Mouse (Mus musculus): ENCODE measurements around the gene Rgl1. TPM values are rescaled to one million over a fixed set of nuclear protein-coding genes. Genes with fewer than 3 reads are reported as not detected.
"Not testable (repeated sequence)": the region's sequence is repeated elsewhere in the genome, so short reads cannot be mapped to it uniquely, and the experiment has no call there.

Rgl1 gene
- polyA plus RNA-seq, 1 experiment from 2014 or later: 11.8 TPM

- 67% methylated on average over 8 of the region's 8 CpGs for WGBS (ENCODE audit: insufficient replicate concordance)
These were observed 30.6 kb upstream of the Rgl1 start for GRCm38 (mm10) chr1:152796683-152797263.

GRCm38 (mm10) chr1:152795688-152796255, 29.6 kb upstream of the Rgl1 start:
- H3K4me2 ChIP-seq: no peak overlapping the region
- no peak overlapping the region for H3K27ac ChIP-seq
- no peak overlapping the region for H3K4me3 ChIP-seq (replicated peaks)
- H3K9me3 ChIP-seq (replicated peaks): no peaks in the 10 kb centered on the region
- WGBS (ENCODE audit: insufficient replicate concordance): 30% methylated on average over 8 of the region's 8 CpGs
- DNase-seq: no peak
- peak; percentile 40; the same call in 1 of the 2 replicates for ATAC-seq (ENCODE audit: low read depth)
- H3K4me1 ChIP-seq (replicated peaks): peaks cover 23% of the 10 kb centered on the region
- no peak overlapping the region; the same call in 1 of the 2 replicates for H3K9ac ChIP-seq
- no peaks in the 10 kb centered on the region for H3K27me3 ChIP-seq
- no peaks in the 10 kb centered on the region for H3K36me3 ChIP-seq

More at GRCm38 (mm10) chr1:152796683-152797263, 30.6 kb upstream of the Rgl1 start:
- Histone ChIP-seq H3K27me3 (no peaks in the 10 kb centered on the region), H3K4me3 (replicated peaks) (no peak overlapping the region), H3K36me3 (no peaks in the 10 kb centered on the region), H3K27ac (no peak overlapping the region), H3K9me3 (replicated peaks) (no peaks in the 10 kb centered on the region), H3K9ac (no peak overlapping the region), H3K4me1 (replicated peaks) (peaks cover 18% of the 10 kb centered on the region), H3K4me2 (no peak overlapping the region)
- no peak for DNase-seq
- no peak for ATAC-seq (ENCODE audit: low read depth)

- Histone ChIP-seq H3K9me3 (replicated peaks) (no peaks in the 10 kb centered on the region), H3K36me3 (no peaks in the 10 kb centered on the region), H3K27ac (no peak overlapping the region), H3K4me2 (no peak overlapping the region), H3K4me3 (replicated peaks) (no peak overlapping the region), H3K27me3 (no peaks in the 10 kb centered on the region), H3K4me1 (replicated peaks) (peaks cover 24% of the 10 kb centered on the region), H3K9ac (no peak overlapping the region)
- 70% methylated on average over 6 of the region's 6 CpGs for WGBS (ENCODE audit: insufficient replicate concordance)
- no peak for DNase-seq
- no peak for ATAC-seq (ENCODE audit: low read depth)
These were observed 27.5 kb upstream of the Rgl1 start for GRCm38 (mm10) chr1:152793495-152794130.

- DNase-seq: no peak
- H3K4me1 ChIP-seq (replicated peaks): peaks cover 27% of the 10 kb centered on the region
- 69% methylated on average over 12 of the region's 12 CpGs for WGBS (ENCODE audit: insufficient replicate concordance)
- no peak overlapping the region for H3K4me2 ChIP-seq
- H3K9me3 ChIP-seq (replicated peaks): no peaks in the 10 kb centered on the region
- H3K4me3 ChIP-seq (replicated peaks): no peak overlapping the region
- H3K36me3 ChIP-seq: no peaks in the 10 kb centered on the region
- H3K27ac ChIP-seq: no peak overlapping the region
- ATAC-seq (ENCODE audit: low read depth): no peak
- H3K27me3 ChIP-seq: no peaks in the 10 kb centered on the region
- no peak overlapping the region for H3K9ac ChIP-seq
These were observed 26.8 kb upstream of the Rgl1 start for GRCm38 (mm10) chr1:152792736-152793494.

- ATAC-seq (ENCODE audit: low read depth): no peak
- H3K36me3 ChIP-seq: no peaks in the 10 kb centered on the region
- no peaks in the 10 kb centered on the region for H3K9me3 ChIP-seq (replicated peaks)
- no peak overlapping the region for H3K27ac ChIP-seq
- H3K4me2 ChIP-seq: no peak overlapping the region
- peaks cover 22% of the 10 kb centered on the region for H3K4me1 ChIP-seq (replicated peaks)
- WGBS (ENCODE audit: insufficient replicate concordance): 48% methylated on average over 4 of the region's 4 CpGs
- DNase-seq: no peak
- H3K9ac ChIP-seq: no peak overlapping the region
- no peak overlapping the region for H3K4me3 ChIP-seq (replicated peaks)
- H3K27me3 ChIP-seq: no peaks in the 10 kb centered on the region
These were observed 25.1 kb upstream of the Rgl1 start for GRCm38 (mm10) chr1:152791269-152791668.

GRCm38 (mm10) chr1:152790821-152791220, 24.7 kb upstream of the Rgl1 start:
- H3K4me3 ChIP-seq (replicated peaks): no peak overlapping the region
- no peak overlapping the region for H3K4me2 ChIP-seq
- ATAC-seq (ENCODE audit: low read depth) (no peak; the same call in 1 of the 2 replicates), DNase-seq (no peak)
- no peak overlapping the region for H3K27ac ChIP-seq
- no peaks in the 10 kb centered on the region for H3K9me3 ChIP-seq (replicated peaks)
- 5% methylated on average over 6 of the region's 6 CpGs for WGBS (ENCODE audit: insufficient replicate concordance)
- H3K4me1 ChIP-seq (replicated peaks): peaks cover 18% of the 10 kb centered on the region
- no peaks in the 10 kb centered on the region for H3K36me3 ChIP-seq
- H3K9ac ChIP-seq: no peak overlapping the region
- H3K27me3 ChIP-seq: no peaks in the 10 kb centered on the region

GRCm38 (mm10) chr1:152790254-152790653, 24.1 kb upstream of the Rgl1 start:
- 14% methylated on average over 12 of the region's 12 CpGs for WGBS (ENCODE audit: insufficient replicate concordance)
- Histone ChIP-seq H3K27me3 (no peaks in the 10 kb centered on the region), H3K27ac (no peak overlapping the region), H3K4me1 (replicated peaks) (peaks cover 12% of the 10 kb centered on the region), H3K9ac (no peak overlapping the region), H3K36me3 (no peaks in the 10 kb centered on the region), H3K4me2 (0 out of 2 replicates have a peak overlapping the region, but pooled peaks have one; percentile 20), H3K4me3 (replicated peaks) (no peak overlapping the region), H3K9me3 (replicated peaks) (no peaks in the 10 kb centered on the region)
- ATAC-seq (ENCODE audit: low read depth) (peak; percentile 69), DNase-seq (peak; percentile 32)

GRCm38 (mm10) chr1:152788121-152788660, 22.0 kb upstream of the Rgl1 start:
- Histone ChIP-seq H3K36me3 (no peaks in the 10 kb centered on the region), H3K9ac (no peak overlapping the region), H3K27ac (no peak overlapping the region), H3K27me3 (no peaks in the 10 kb centered on the region), H3K4me2 (no peak overlapping the region), H3K4me3 (replicated peaks) (no peak overlapping the region), H3K4me1 (replicated peaks) (peaks cover 10% of the 10 kb centered on the region), H3K9me3 (replicated peaks) (no peaks in the 10 kb centered on the region)
- 48% methylated on average over 4 of the region's 4 CpGs for WGBS (ENCODE audit: insufficient replicate concordance)
- ATAC-seq (ENCODE audit: low read depth) (0 out of 2 replicates have a peak, but pooled peaks have one; percentile 15), DNase-seq (no peak)

- Histone ChIP-seq H3K36me3 (no peaks in the 10 kb centered on the region), H3K4me3 (replicated peaks) (no peak overlapping the region), H3K9ac (no peak overlapping the region), H3K9me3 (replicated peaks) (no peaks in the 10 kb centered on the region), H3K27ac (no peak overlapping the region), H3K4me2 (no peak overlapping the region), H3K4me1 (replicated peaks) (peaks cover 10% of the 10 kb centered on the region), H3K27me3 (no peaks in the 10 kb centered on the region)
- DNase-seq (no peak), ATAC-seq (ENCODE audit: low read depth) (no peak)
- WGBS (ENCODE audit: insufficient replicate concordance): 55% methylated on average over 4 of the region's 4 CpGs
These were observed 20.8 kb upstream of the Rgl1 start for GRCm38 (mm10) chr1:152786953-152787352.

- H3K27me3 ChIP-seq; H3K27ac ChIP-seq; H3K36me3 ChIP-seq; ATAC-seq (ENCODE audit: low read depth); DNase-seq; H3K9ac ChIP-seq; H3K9me3 ChIP-seq (replicated peaks); H3K4me1 ChIP-seq (replicated peaks); H3K4me2 ChIP-seq; H3K4me3 ChIP-seq (replicated peaks): not testable (repeated sequence)
- WGBS (ENCODE audit: insufficient replicate concordance): 56% methylated on average over 3 of the region's 3 CpGs
These were observed 19.3 kb upstream of the Rgl1 start for GRCm38 (mm10) chr1:152785446-152785845.

- H3K36me3 ChIP-seq: no peaks in the 10 kb centered on the region
These were observed 18.5 kb upstream of the Rgl1 start for GRCm38 (mm10) chr1:152784620-152785019.

More at GRCm38 (mm10) chr1:152784620-152785019, 18.5 kb upstream of the Rgl1 start:
- H3K9me3 ChIP-seq (replicated peaks): no peaks in the 10 kb centered on the region
- no peak for ATAC-seq (ENCODE audit: low read depth)
- H3K4me1 ChIP-seq (replicated peaks): 0 out of 2 replicates have a peak, but pooled peaks cover 3% of the 10 kb centered on the region
- H3K4me2 ChIP-seq: no peak overlapping the region
- DNase-seq: no peak
- no peak overlapping the region for H3K4me3 ChIP-seq (replicated peaks)
- 90% methylated on average over 8 of the region's 8 CpGs for WGBS (ENCODE audit: insufficient replicate concordance)
- no peak overlapping the region for H3K27ac ChIP-seq
- H3K9ac ChIP-seq: no peak overlapping the region
- no peaks in the 10 kb centered on the region for H3K27me3 ChIP-seq

All from liver, embryonic 13.5 days (tissue).